Mouse (Mus musculus) cerebellum, adult 9-10 months (tissue): ENCODE results near the gene Adam22.
"Not testable (repeated sequence)": the region's sequence is repeated elsewhere in the genome, so short reads cannot be mapped to it uniquely, and the experiment has no call there.

ENCODE experiments used
- DNase-seq: peaks from one replicate; pipeline ENCODE4 v3.0.0; 2022

The Adam22 gene

DNA sequence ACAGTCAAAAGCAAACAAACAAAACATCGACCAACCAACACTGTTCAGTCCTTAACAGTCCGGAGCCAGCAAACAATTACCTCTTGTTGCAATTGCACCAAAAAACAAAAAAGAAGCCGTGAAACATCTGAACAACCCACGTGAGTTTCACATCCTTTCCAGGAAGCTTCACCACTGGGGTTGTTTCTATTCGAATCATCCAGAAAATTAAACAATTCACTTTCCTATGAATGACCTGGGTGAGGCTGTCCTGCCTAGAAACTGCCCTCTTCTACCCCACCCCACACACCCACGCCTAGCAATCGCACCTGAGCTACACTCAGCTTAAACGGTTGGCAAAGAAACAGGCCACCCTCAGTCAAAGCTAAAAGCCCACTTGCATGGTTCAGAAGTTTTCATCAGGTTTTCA, 312.2 kb downstream of the Adam22 start:
- no peak for DNase-seq

DNA sequence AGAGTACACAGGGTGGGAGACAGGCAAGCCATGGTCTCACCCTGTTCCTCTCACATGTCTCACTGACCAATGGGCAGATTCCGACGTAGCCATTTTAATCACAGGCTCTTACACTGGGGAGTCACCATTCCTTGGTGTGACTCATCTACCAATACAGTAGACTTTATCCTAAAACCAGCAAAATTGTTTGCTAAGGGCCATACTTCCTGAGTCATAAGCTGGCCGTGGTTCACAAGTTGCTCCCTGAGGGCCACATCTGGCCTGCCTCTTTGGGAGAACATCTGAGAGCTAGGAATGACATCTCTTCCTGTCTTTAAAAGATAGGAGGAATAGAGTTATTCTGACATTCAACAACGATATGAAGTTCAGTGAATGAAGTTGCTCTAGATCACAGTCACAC, 314.1 kb downstream of the Adam22 start:
- DNase-seq: peak; percentile 3

DNA sequence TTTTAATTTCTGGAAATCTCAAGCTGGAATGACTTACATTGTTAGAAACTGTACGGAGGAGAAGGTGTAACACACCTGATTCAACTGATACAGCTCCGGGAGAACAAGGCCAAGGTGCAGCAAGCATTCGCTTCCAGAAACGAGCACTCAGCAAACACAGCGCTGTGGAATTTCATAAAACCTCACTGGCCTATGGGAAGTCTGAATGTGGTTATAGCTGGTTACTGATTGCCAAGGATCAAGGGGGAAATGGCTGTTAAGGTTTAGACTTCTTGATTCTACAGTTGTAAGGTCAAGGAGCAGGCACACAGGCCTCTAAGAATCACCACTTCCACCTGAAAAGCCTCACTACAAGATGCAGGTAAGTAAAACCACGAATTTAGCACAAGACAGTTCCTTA, 322.1 kb downstream of the Adam22 start, which contains the start of gene Sri:
Sri (plus strand) TSS at position 224 of the 400 bp plus-strand sequence.
- DNase-seq: no peak

DNA sequence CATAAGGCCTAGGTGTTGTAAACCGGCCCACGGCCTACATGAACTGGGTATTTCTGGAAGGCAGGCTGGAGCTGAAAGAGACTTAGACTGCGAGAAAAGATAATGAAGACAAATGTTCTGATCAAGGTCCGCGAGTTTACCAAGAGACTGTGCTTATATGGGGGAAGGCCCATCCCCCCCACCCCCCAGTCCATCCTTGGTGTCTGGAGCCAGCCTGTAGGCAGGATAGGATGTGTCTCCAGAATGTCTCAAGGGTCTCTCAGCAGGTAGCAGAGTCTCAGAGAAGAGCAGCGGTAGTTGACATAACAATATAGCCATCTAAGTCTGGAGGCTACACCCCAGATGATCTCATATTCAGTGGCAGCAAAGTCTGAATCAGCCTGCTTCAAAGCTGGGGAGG, 333.4 kb downstream of the Adam22 start:
- DNase-seq: not testable (repeated sequence)
